Mouse (Mus musculus) adrenal gland, adult 18-20 months (tissue): Measurements from ENCODE around the gene Macrod1. TPM values are rescaled to one million over a fixed set of nuclear protein-coding genes. Genes with fewer than 3 reads are reported as not detected.

ENCODE experiments used
- DNase-seq, 2 experiments: peaks; one replicate each; pipeline ENCODE4 v3.0.0; 2021 to 2022; ENCODE audit warnings: low spot score in 2 of 2
- total RNA-seq, 2 experiments: library from RNA; stranded (reverse); gene quantifications; 1 replicate in 1 of 2; 2 replicates in 1 of 2; pipeline ENCODE4 v1.2.3; 2021

Gene Macrod1
- total RNA-seq, 2 experiments from 2014 or later: 62.4 to 77.9 TPM

DNA sequence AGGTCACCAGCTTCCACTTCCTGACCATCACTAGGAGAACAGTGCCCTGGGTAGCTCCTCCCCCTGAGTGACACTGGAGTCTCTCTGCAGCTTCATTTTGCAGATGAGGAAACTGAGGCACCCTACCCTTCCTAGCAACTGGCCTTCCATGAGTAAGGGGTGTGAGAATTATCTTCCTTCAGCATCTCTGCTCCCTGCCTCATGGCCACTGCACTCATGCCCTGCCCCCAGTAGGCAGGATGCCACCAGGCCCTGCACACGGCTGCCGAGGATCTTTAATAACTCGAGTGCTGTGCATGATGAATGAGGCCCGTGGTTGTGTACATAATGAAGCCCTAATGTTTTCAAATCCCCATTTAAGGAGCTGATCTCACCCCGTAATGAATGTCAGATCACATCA lies 134.4 kb downstream of the Macrod1 start:
- no peak for DNase-seq

GRCm38 (mm10) chr19:7191639-7192038 lies 135.0 kb downstream of the Macrod1 start:
- no peak for DNase-seq

GRCm38 (mm10) chr19:7192561-7192967 lies 136.0 kb downstream of the Macrod1 start:
- no peak for DNase-seq

GRCm38 (mm10) chr19:7195900-7196728 lies 139.5 kb downstream of the Macrod1 start:
- DNase-seq: peak; percentile 72 to 77

- DNase-seq: peak in 1 of 2 experiments; percentile 44
These were observed 140.2 kb downstream of the Macrod1 start for GRCm38 (mm10) chr19:7196741-7197270.

- no peak for DNase-seq
These were observed 140.8 kb downstream of the Macrod1 start for GRCm38 (mm10) chr19:7197445-7197844.

DNA sequence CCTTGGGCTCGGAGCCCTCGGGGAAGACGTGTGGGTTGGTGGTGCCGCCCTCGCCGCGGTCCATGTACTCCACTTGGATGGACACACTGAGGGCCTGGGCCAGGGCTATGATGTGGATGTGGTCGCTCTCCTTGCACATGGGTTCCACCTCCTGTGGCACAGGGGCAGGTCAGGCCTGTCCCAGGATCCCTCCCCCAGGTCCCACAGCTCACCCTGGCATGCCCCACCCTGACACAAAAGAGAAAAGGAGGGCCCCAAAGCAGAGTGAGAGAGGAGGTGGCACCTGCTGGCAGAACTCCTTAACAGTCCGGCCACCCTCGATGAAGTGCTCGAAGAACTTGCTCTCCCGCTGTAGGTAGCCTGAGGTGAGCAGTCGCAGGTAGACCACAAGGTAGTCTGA lies 142.5 kb downstream of the Macrod1 start:
- no peak for DNase-seq

DNA sequence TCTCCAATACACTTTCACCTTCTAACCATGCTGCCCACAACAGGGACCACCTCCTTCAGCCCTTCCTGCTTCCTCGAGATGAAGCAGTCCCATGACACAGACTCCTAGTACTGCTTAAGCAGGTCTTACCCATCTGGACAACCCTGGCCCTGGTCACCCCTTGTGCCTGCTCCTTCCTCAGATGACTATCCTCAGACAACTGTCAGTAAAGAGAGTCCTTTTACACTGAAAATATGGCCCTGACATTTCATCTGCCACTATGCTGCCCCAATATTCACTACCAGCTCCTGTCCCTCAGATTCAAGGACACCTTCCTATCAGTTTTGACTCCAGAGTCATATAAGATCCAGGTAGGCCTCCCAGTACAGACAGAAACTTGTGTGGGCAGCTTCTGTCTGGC lies 143.8 kb downstream of the Macrod1 start:
- DNase-seq: no peak

GRCm38 (mm10) chr19:7204898-7205297 lies 148.3 kb downstream of the Macrod1 start:
- no peak for DNase-seq

GRCm38 (mm10) chr19:7205326-7205725 lies 148.7 kb downstream of the Macrod1 start:
- DNase-seq: no peak

- peak; percentile 87 to 89 for DNase-seq
These were observed 149.4 kb downstream of the Macrod1 start, which contains the start of gene Otub1 for GRCm38 (mm10) chr19:7205753-7206736. TSS of gene Otub1 (minus strand) at chr19:7206316.

DNA sequence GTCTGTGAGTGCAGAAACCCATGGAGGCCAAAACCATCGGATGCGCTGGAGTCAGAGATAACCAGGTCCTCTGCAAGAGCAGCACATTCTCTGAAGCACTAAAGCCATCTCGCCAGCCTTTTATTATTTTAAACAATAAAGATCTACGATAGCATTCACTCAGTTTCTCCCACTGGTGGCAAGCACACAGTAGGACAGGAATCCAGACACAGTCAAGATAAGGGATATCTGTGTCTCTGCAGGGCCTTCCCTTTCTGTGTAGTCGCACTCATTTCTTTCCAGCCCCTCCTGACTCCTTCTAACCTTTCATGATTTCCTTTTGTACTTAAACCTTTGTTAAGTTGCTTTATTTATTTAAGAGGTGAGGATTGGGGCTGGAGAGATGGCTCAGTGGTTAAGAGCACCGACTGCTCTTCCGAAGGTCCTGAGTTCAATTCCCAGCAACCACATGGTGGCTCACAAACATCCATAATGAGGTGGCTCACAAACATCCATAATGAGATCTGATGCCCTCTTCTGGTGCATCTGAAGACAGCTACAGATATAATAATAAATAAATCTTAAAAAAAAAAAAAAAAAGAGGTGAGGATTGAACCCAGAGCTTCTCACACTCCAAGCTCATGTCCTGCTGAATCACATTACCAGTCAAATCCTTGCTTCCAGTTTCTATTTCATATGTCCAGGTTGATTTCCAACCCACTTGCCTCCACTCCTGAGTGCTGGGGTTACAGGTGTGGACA lies 153.5 kb downstream of the Macrod1 start:
- DNase-seq: no peak

- DNase-seq: no peak
These were observed 155.6 kb downstream of the Macrod1 start for GRCm38 (mm10) chr19:7212216-7212615.

GRCm38 (mm10) chr19:7213010-7213409 lies 156.4 kb downstream of the Macrod1 start:
- no peak for DNase-seq

DNA sequence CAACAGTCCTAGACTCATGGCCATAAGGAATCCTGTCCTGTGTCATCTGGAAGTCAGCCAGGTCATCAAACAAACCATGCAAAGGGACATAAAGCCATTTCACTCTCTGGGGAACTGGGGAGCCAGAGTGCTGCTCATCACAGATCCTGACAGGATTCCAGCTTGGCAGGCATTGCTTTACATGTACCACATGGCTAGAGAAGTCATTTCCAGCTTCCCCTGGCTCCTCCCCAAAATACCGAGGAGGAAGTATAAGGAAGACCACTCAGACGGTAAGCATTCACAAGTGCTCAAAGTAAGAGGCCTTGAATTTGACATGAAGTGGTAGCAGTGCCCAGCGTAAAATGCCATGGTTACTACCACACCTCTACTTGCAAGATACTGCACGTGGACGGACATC lies 157.9 kb downstream of the Macrod1 start:
- DNase-seq: no peak

DNA sequence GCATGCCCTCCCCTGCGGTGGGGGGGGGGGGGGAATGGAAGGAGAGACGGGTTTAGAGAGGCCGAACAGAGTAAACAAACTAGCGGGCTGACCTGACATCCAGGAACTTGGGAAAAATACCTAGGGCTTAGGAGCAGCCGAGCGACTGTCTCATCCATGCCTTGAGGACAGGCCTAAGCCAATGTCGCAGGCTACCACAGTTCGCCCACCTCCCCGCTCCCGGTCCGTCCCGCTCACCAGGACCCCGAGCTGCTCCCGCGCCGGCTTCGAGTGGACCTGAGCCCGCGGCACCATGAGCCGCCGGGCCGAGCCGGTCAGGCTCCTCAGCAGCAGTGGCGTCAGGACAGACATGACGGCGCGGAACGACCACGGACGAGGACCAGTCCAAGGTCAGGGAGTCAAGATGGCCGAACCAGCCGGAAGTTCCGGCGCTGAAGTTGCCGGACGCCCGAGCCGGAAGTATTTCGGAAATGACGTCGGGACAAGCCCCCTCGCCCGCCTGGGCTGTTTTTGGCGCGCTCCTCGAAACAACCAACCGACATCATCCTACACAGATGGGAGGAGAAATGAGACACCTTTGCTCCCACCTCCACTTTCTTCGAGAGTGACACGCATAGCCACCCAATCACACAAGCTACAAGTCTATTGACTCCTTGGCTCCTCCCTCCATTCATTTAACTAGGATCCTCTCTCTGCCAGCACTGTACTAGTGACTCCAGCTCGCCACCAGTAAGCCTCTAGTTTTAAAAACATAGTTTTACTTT lies 160.7 kb downstream of the Macrod1 start, which contains the start of gene Cox8a:
Gene Cox8a (minus strand): TSS at position 455 of the 764 bp plus-strand sequence.
- DNase-seq: peak; percentile 87 to 91

- no peak for DNase-seq
These were observed 161.3 kb downstream of the Macrod1 start for GRCm38 (mm10) chr19:7217926-7218267.

DNA sequence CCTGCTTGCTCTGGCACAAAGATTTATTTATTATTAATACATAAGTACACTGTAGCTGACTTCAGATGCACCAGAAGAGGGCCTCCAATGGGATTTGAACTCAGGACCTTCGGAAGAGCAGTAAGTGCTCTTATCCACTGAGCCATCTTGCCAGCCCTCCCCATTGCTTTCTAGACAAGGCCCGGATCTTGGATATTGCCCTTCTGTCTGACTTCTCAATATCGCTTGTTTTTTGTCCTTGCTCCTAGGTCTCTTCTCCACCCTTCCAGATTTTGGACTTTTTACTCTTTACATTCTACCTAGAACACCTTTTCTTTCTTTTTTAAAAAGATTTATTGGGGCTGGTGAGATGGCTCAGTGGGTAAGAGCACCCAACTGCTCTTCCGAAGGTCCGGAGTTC lies 162.1 kb downstream of the Macrod1 start:
- DNase-seq: no peak

GRCm38 (mm10) chr19:7222196-7222595 lies 165.6 kb downstream of the Macrod1 start:
- DNase-seq: no peak

GRCm38 (mm10) chr19:7223488-7223887 lies 166.9 kb downstream of the Macrod1 start:
- DNase-seq: no peak
